9 mouse cellular contexts compared by ENCODE assay signal in the genomic region with DNA sequence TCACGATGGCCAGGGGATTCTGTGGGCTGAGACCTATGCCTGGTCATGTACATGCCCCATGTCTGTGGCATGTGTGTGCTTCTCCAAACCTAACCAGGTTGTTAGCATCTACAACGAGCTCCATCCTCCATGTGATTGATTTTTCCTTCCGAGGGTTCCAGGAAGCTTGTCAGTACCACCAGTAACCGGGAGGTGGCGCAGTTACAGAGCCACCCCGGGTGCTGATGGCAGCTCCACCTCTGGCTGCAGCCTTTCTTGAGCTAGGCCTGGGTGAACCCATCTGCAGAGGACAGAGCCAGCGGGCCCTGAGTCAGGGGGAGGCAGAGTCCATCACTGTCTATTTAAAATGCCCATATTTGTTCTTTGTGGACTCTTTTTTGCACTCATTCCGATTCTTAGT.
DNase-seq lines count a peak whose midpoint lies in the region; ATAC-seq and TF ChIP-seq lines count a peak whose summit lies in the region.
"Had no signal": no experiment of that assay in that cellular context is flagged by ENCODE, and none has a peak within 500 bp of the region (broad histone marks: within the 10 kb centered on the region; RNA-seq: fewer than 3 reads in every experiment).

No protein-coding gene starts in this region.

- intact Hi-C loops in heart, postnatal 25 days (cut with DNase I): loop anchor here (1.0 to 10.0 kb wide), 3 partner anchors 197 to 774 kb away; no protein-coding TSS in a partner anchor
- intact Hi-C loops in left cerebral cortex, postnatal 36 days (cut with DNase I): loop anchor here (1.0 to 2.0 kb wide), 2 partner anchors 56 to 198 kb away; no protein-coding TSS in a partner anchor

- DNase-seq in spleen, adult 2 months (ENCODE audit: low read depth in 1 of 2, low spot score in 2 of 2): peak in 1 of 2 experiments; percentile 13
- DNase-seq in spleen, postnatal 4 days (ENCODE audit: low spot score in 2 of 2): no peak
- peak; percentile 22 to 47 for DNase-seq in adrenal gland, postnatal 4 days (ENCODE audit: low spot score in 2 of 2)
- peak; percentile 24 for DNase-seq in embryonic facial prominence, embryonic 14.5 days (ENCODE audit: low spot score)
- peak; percentile 12 for DNase-seq in heart, postnatal 25 days (ENCODE audit: low spot score)
- DNase-seq in left cerebral cortex, postnatal 36 days (ENCODE audit: low spot score in 2 of 2): peak; percentile 73
- DNase-seq in retina, postnatal 1 day: peak; percentile 73

- H3K36me3 ChIP-seq in spleen, adult 2 months (ENCODE audit: control insufficient read depth, insufficient read depth, low read length): no peaks in the 10 kb centered on the region
- H3K36me3 ChIP-seq in embryonic facial prominence, embryonic 14.5 days (ENCODE audit: control insufficient read depth, insufficient read depth, low read length): no peaks in the 10 kb centered on the region

- H3K4me1 ChIP-seq in spleen, adult 2 months (ENCODE audit: control insufficient read depth, insufficient read depth, insufficient read length): no peaks in the 10 kb centered on the region
- no peaks in the 10 kb centered on the region for H3K4me1 ChIP-seq in embryonic facial prominence, embryonic 14.5 days (ENCODE audit: control insufficient read depth, insufficient read depth, low read length)

- no peak overlapping the region for H3K27ac ChIP-seq in spleen, adult 2 months (ENCODE audit: insufficient read depth, low read length)
- no peak overlapping the region for H3K27ac ChIP-seq in embryonic facial prominence, embryonic 14.5 days (replicated peaks; ENCODE audit: low read depth, low read length)

- 0 out of 2 replicates have a peak, but pooled peaks have one; percentile 47 for TF ChIP-seq CTCF in spleen, adult 2 months (IDR thresholded peaks at IDR 0.05; ENCODE audit: extremely low read depth, insufficient read depth, insufficient read length, insufficient replicate concordance)

- H3K4me3 ChIP-seq in spleen, adult 2 months (ENCODE audit: extremely low read depth, insufficient read depth, insufficient read length): no peak overlapping the region
- H3K4me3 ChIP-seq in embryonic facial prominence, embryonic 14.5 days (ENCODE audit: low read depth, low read length): no peak overlapping the region
- H3K4me3 ChIP-seq: erythroblast, embryonic 14.5 days had no signal

- ATAC-seq in embryonic facial prominence, embryonic 14.5 days (ENCODE audit: low read depth): no peak
- ATAC-seq in megakaryocyte-erythroid progenitor cell, adult 5-6 weeks (replicated peaks; ENCODE audit: low FRiP score, low TSS enrichment, poor library complexity, severe bottlenecking): no peak

- TF ChIP-seq POLR2A in spleen, adult 2 months (IDR thresholded peaks at IDR 0.05; ENCODE audit: low read depth, low read length): no peak

- 16% methylated on average over 8 of the region's 8 CpGs for WGBS in spleen, adult 2 months
- WGBS in embryonic facial prominence, embryonic 14.5 days: 15% methylated on average over 8 of the region's 8 CpGs

- H3K9ac ChIP-seq in embryonic facial prominence, embryonic 14.5 days (ENCODE audit: low read depth, low read length): no peak overlapping the region

- no peaks in the 10 kb centered on the region for H3K27me3 ChIP-seq in spleen, adult 2 months (ENCODE audit: control insufficient read depth, insufficient read depth, low read length)
- no peaks in the 10 kb centered on the region for H3K27me3 ChIP-seq in embryonic facial prominence, embryonic 14.5 days (replicated peaks; ENCODE audit: control insufficient read depth, insufficient read depth, low read length)

- H3K9me3 ChIP-seq in embryonic facial prominence, embryonic 14.5 days (ENCODE audit: control insufficient read depth, low read length): no peaks in the 10 kb centered on the region

- no peak overlapping the region for H3K4me2 ChIP-seq in embryonic facial prominence, embryonic 14.5 days (ENCODE audit: low read depth, low read length)

Comparison
In these comparisons a context has a peak if more than half of its experiments do, and no peak if none do; other contexts are left out.
1. DNase-seq: peak in adrenal gland, postnatal 4 days (2 of 2), embryonic facial prominence, embryonic 14.5 days (single experiment), heart, postnatal 25 days (single experiment), left cerebral cortex, postnatal 36 days (2 of 2) and retina, postnatal 1 day (single experiment); none in spleen, postnatal 4 days (0 of 2).